Mouse (Mus musculus) spleen, adult 2 months (tissue): ENCODE results near the gene Fbxl4. TPM values are rescaled to one million over a fixed set of nuclear protein-coding genes. Genes with fewer than 3 reads are reported as not detected.

Experiments used
- DNase-seq, 2 experiments: peaks; one replicate each; pipeline versions ENCODE4 v3.0.0 to v3.0.0-alpha.2; 2012 to 2021; ENCODE audit warnings: low spot score in 2 of 2, low read depth in 1 of 2
- H3K27ac ChIP-seq: fragments of 200-500 bp; 2 replicates; pipeline ENCODE4 v1.5.1; 2012; ENCODE audit warnings: low read length, inconsistent platforms; ENCODE audit not compliant: insufficient read depth
- H3K27me3 ChIP-seq: fragments of 200-500 bp; 2 replicates; pipeline ENCODE4 v1.6.1; 2012; ENCODE audit warnings: mild to moderate bottlenecking, moderate library complexity, low read length, inconsistent platforms; ENCODE audit not compliant: control insufficient read depth, insufficient read depth
- H3K36me3 ChIP-seq: fragments of 200-500 bp; 2 replicates; pipeline ENCODE4 v1.6.1; 2012; ENCODE audit warnings: mild to moderate bottlenecking, low read length, inconsistent platforms; ENCODE audit not compliant: control insufficient read depth, insufficient read depth
- H3K4me1 ChIP-seq: fragments of 200-500 bp; 2 replicates; pipeline ENCODE4 v1.6.1; 2011; ENCODE audit warnings: inconsistent platforms; ENCODE audit not compliant: control insufficient read depth, insufficient read depth, insufficient read length
- H3K4me3 ChIP-seq: fragments of 200-500 bp; 2 replicates; pipeline ENCODE4 v1.5.1; 2011; ENCODE audit warnings: mild to moderate bottlenecking, inconsistent platforms; ENCODE audit not compliant: insufficient read depth, insufficient read length; ENCODE audit errors: extremely low read depth
- CTCF ChIP-seq: fragments of 200-500 bp; IDR thresholded peaks from 2 replicates; pipeline ENCODE4 v1.5.1; 2011; ENCODE audit warnings: mild to moderate bottlenecking, inconsistent platforms; ENCODE audit not compliant: insufficient read depth, insufficient read length, insufficient replicate concordance; ENCODE audit errors: extremely low read depth
- POLR2A ChIP-seq: fragments of 200-500 bp; IDR thresholded peaks from 2 replicates; pipeline ENCODE4 v1.6.1; 2011; ENCODE audit warnings: low read depth, low read length, inconsistent platforms
- WGBS: fragments of 180-500 bp; shearing (Covaris S2); methylation state at CpG from one replicate; pipeline ENCODE4 v1.1.7; 2018; 5-methylcytosine and 5-hydroxymethylcytosine counted together
- polyA plus RNA-seq: library from polyadenylated mRNA; depleted of rRNA; stranded (reverse); fragments of >200 nt; gene quantifications from 2 replicates; pipeline ENCODE4 v1.2.3, GENCODE M21; 2012

Gene Fbxl4
- polyA plus RNA-seq, 1 experiment, result 8.9 TPM

- Histone ChIP-seq H3K27me3 (no peaks in the 10 kb centered on the region), H3K4me1 (no peaks in the 10 kb centered on the region), H3K36me3 (no peaks in the 10 kb centered on the region; the same call in 1 of the 2 replicates), H3K4me3 (no peak overlapping the region), H3K27ac (no peak overlapping the region)
- no peak for TF ChIP-seq CTCF
- no peak for TF ChIP-seq POLR2A
- WGBS, result 76% methylated on average over 1 of the region's 1 CpGs
- DNase-seq, result no peak
These were observed 21.2 kb downstream of the Fbxl4 start for GRCm38 (mm10) chr4:22378516-22378915.

GRCm38 (mm10) chr4:22380646-22381045, 23.3 kb downstream of the Fbxl4 start:
- Histone ChIP-seq H3K27ac (no peak overlapping the region), H3K27me3 (no peaks in the 10 kb centered on the region), H3K4me1 (no peaks in the 10 kb centered on the region), H3K4me3 (no peak overlapping the region), H3K36me3 (no peaks in the 10 kb centered on the region; the same call in 1 of the 2 replicates)
- no peak for TF ChIP-seq CTCF
- no peak for TF ChIP-seq POLR2A
- 65% methylated on average over 6 of the region's 6 CpGs for WGBS
- DNase-seq, result no peak

GRCm38 (mm10) chr4:22383528-22384265, 26.4 kb downstream of the Fbxl4 start:
- no peak for TF ChIP-seq POLR2A
- TF ChIP-seq CTCF, result no peak
- Histone ChIP-seq H3K4me3 (no peak overlapping the region), H3K4me1 (no peaks in the 10 kb centered on the region), H3K27me3 (no peaks in the 10 kb centered on the region), H3K27ac (no peak overlapping the region), H3K36me3 (peaks cover 3% of the 10 kb centered on the region; the same call in 1 of the 2 replicates)
- WGBS, result 63% methylated on average over 1 of the region's 1 CpGs
- no peak for DNase-seq

- H3K36me3 ChIP-seq, result peaks cover 6% of the 10 kb centered on the region; the same call in 1 of the 2 replicates
- no peak overlapping the region for H3K4me3 ChIP-seq
- TF ChIP-seq CTCF (no peak), POLR2A (no peak)
- no peaks in the 10 kb centered on the region; the same call in 1 of the 2 replicates for H3K4me1 ChIP-seq
- no peak for DNase-seq
- 92% methylated on average over 7 of the region's 7 CpGs for WGBS
- H3K27me3 ChIP-seq, result no peaks in the 10 kb centered on the region
- no peak overlapping the region for H3K27ac ChIP-seq
These were observed 32.7 kb downstream of the Fbxl4 start for GRCm38 (mm10) chr4:22390045-22390444.

GRCm38 (mm10) chr4:22392777-22393473, 35.6 kb downstream of the Fbxl4 start:
- TF ChIP-seq POLR2A (no peak), CTCF (peak; percentile 4; the same call in 1 of the 2 replicates)
- H3K27me3 ChIP-seq, result no peaks in the 10 kb centered on the region
- H3K4me3 ChIP-seq, result no peak overlapping the region
- H3K4me1 ChIP-seq, result peaks cover 3% of the 10 kb centered on the region; the same call in 1 of the 2 replicates
- no peak overlapping the region for H3K27ac ChIP-seq
- DNase-seq, result peak in 1 of 2 experiments; percentile 25
- WGBS, result 64% methylated on average over 13 of the region's 13 CpGs
- H3K36me3 ChIP-seq, result peaks cover 3% of the 10 kb centered on the region; the same call in 1 of the 2 replicates

- 64% methylated on average over 2 of the region's 2 CpGs for WGBS
- Histone ChIP-seq H3K36me3 (peaks cover 3% of the 10 kb centered on the region; the same call in 1 of the 2 replicates), H3K27ac (no peak overlapping the region), H3K4me1 (peaks cover 7% of the 10 kb centered on the region; the same call in 1 of the 2 replicates), H3K27me3 (no peaks in the 10 kb centered on the region), H3K4me3 (no peak overlapping the region)
- TF ChIP-seq CTCF (no peak), POLR2A (no peak)
- DNase-seq, result no peak
These were observed 38.1 kb downstream of the Fbxl4 start for GRCm38 (mm10) chr4:22395404-22395803.

- no peak overlapping the region for H3K4me3 ChIP-seq
- TF ChIP-seq CTCF (no peak), POLR2A (no peak)
- peaks cover 3% of the 10 kb centered on the region; the same call in 1 of the 2 replicates for H3K36me3 ChIP-seq
- no peak for DNase-seq
- WGBS, result 95% methylated on average over 1 of the region's 1 CpGs
- no peak overlapping the region for H3K27ac ChIP-seq
- H3K27me3 ChIP-seq, result no peaks in the 10 kb centered on the region
- H3K4me1 ChIP-seq, result peaks cover 7% of the 10 kb centered on the region; the same call in 1 of the 2 replicates
These were observed 39.2 kb downstream of the Fbxl4 start for GRCm38 (mm10) chr4:22396484-22397000.
